Mouse (Mus musculus) right cerebral cortex, postnatal 4 days (tissue): ENCODE measurements around the gene Gm19345.

Experiments used
- DNase-seq: peaks from one replicate; pipeline ENCODE4 v3.0.0-alpha.2; 2022

Gm19345 gene

DNA sequence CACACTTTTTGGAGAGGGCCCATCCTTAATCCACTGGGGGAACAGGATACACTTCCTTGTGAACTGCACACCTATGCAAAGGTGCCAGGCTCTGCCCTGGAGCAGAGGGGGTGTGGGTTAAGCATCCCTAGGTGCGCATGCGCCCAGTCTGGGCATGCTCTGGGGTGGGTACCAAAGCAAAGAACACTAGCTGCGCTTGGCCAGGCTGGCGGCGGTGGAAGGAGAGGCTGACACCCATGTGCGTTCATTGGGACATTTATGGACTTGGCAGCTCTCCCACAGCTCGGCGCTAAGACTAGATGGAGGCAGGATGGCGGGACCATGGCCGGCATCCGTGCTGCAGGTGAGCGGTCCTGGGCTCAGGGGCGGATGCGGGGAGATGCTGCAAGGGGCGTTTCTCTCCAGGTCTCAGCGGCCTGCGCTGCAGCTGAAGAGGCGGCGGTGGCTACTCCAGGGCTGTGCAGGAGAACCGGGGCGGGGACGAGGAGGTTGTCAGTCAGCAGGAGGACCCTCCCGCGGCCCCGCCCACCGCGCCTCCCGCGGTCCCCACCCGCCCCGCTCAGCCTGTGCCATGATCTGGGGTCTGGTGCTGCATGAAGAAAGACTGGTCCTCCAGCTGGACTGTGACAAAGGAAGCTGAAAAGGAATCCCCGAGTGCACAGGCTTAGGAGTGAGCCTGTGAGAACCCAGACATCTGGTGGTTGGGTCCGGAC is at the start of gene Gm19345:
Gm19345 (plus strand) TSS at position 146 of the 713 bp plus-strand sequence.
- DNase-seq, result peak; percentile 67

DNA sequence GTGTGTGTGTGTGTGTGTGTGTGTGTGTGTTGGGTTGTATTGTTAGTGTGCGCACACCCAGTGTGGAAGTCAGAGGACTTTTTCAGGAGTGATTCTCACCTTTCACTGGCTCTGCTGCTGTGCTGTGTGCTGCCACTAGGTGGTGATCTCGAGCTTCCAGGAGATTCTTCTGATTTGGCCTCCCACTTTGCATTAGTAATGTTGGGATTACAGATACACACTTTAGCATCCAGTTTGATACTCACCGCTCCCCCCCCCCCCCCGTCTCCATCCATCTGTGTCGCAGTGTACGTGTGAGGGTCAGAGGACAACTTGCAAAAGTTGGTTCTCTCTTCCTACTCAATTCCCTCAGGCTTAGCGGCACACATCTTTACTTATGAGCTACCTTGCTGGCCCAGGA is 48.8 kb upstream of the Gm19345 start:
- peak; percentile 80 for DNase-seq

GRCm38 (mm10) chr7:19806356-19806969 is 45.3 kb upstream of the Gm19345 start:
- no peak for DNase-seq

GRCm38 (mm10) chr7:19809369-19809768 is 42.4 kb upstream of the Gm19345 start:
- DNase-seq, result no peak

GRCm38 (mm10) chr7:19811114-19811513 is 40.7 kb upstream of the Gm19345 start:
- DNase-seq, result no peak

- DNase-seq, result no peak
Observed at GRCm38 (mm10) chr7:19813161-19813560, 38.6 kb upstream of the Gm19345 start.

- no peak for DNase-seq
Observed at GRCm38 (mm10) chr7:19813579-19814122, 38.2 kb upstream of the Gm19345 start.

DNA sequence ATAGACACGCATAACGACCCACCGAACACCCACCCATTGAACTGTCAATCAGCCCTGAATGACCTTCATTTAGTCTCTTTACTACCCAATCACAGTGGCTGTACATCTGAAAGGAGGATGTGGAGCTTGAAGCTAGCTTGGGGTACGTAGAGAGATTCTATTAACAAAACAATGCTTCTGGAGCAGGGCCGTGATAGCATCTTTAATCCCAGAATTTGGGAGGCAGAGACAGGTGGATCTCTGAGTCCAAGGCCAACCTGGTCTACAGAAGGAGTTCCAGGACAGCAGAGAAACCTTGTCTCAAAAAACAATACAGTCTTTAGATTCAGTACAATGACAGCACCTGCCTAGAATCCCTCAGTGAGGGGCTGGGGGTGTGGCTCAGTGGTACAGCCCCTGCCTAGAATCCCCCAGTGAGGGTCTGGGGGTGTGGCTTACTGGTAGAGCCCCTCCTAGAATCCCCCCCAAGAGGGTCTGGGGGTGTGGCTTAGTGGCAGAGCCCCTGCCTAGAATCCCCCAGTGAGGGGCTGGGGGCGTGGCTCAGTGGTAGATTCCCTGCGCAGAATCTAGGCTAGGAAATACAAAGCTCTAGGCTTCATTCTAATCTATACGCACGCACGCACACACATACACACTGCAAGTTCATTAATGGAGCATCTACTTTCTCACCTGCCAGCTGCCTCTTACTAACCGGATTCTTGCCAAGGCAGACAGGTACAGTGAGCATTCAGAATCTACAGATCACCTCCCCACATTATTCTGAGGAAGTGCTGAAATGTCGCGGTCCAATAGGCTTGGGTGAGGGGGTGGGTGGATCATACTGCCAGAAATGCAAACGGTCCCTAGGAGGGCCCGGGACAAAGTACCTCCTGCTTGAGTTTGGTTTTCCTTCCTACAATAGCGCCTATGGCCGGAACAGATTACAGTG is 36.2 kb upstream of the Gm19345 start:
- no peak for DNase-seq

- peak; percentile 63 for DNase-seq
Observed at GRCm38 (mm10) chr7:19816224-19816771, 35.5 kb upstream of the Gm19345 start.

GRCm38 (mm10) chr7:19817382-19818105 is 34.3 kb upstream of the Gm19345 start:
- no peak for DNase-seq

DNA sequence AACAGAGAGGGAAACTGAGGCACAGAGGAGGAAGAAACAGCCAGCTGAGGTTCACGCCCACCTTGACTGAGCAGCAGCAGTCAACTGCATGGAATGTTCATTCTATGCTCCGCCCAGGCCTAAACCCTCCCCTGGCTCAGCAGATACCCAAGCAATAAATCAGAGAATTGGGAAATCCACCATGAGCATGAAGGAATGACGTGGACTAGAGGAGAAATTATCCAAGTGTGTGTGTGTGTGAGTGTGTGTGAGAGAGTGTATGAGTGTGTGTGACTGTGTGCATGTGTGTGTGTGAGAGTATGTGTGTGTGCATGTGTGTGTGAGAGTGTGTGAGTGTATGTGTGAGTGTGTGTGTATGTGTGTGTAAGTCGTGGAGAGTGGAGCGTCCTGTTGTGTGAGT is 33.4 kb upstream of the Gm19345 start:
- no peak for DNase-seq

- DNase-seq, result no peak
Observed at GRCm38 (mm10) chr7:19818875-19819274, 32.9 kb upstream of the Gm19345 start.

DNA sequence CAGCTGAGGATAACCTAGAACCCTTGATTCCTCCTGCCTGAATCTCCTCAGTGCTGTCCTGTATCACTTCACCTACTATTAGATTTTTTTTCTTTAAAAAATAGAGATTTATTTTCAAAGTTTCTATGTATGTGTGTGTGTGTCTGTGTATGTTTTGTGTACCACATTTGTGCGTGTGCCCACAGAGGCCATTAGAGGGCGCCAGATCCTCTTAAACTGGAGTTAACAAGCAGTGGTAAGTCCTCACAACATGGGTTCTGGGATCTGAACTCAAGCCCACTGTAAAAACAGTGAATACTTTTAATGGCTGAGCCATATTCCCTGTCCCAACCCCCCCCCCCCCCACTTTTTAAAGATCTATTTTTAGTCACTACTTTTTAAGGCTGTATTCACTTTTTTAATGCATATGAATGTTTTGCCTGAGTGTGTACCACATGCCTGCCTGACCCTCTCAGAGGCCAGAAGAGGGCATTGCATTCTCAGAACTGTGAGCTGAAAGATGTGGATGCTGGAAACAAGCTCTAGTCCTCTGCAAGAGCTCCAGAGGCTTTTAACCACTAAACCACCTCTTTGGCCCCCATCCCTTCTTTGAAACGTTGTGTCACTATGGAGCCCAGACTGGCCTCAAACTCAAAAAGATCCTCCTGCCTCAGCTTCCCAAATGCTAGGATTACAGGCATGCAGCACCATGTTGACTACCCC is 31.3 kb upstream of the Gm19345 start:
- DNase-seq, result no peak

DNA sequence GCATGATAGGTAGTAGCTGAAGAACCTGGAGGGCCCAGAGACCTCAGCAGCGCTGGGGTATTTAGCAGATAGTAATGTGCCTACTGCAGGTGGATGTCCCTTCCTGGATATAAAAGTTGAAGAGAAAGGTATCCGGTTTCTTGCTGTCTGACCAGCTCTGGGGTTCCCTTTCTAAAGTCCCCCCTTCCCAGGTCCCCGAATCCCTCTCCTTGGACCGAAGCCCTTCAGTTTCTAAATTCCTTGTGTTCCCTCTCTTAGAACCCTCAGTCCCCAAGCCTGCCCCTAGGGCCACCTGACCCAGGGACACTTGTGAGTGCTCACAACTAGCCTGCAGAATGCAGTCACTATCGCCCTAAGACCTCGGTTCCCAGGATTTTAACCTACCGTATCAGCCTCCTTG is 30.2 kb upstream of the Gm19345 start:
- no peak for DNase-seq

DNA sequence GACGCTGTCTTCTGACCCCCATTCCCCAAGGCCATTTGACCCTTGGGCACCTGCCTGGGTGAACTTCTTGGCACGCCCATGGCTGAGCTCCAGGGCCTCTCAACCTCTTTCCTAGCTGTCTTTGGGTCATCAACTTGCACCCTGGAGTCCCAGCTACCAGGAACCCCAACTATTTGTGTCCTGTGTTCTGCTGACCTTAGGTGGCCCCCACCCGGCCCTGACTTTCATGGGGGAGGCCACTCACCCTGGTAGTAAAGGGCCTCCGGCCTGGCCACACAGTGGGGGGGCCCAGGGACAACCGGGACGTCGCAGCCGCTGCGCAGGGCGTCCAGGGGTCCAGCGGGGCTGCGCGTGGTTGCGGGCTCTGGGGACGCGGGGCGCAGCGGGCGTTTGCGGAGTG is 29.6 kb upstream of the Gm19345 start:
- no peak for DNase-seq

DNA sequence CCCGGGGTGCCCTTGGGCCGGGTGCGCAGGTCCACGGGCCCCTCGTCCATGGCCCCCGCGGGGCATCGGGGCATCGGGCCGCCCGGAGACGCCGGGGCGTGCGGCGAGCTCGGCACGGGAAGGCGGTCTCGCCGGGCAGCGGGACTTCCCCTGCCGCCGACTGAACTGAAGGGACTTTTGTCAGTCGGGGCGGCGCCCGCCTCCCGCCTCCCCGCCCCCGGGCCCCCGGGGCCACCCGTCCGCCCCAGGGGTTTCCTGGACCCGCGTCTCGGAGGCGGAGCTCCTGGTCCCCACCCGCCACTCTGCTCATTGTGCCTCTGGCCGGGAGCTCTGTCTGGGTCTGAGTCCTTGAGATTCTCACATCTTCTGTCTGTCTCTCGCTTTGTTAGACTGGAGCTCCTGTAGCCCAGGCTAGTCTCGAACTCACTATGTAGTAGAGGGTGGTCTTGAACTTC is 29.2 kb upstream of the Gm19345 start, which contains the start of gene Bcl3:
Bcl3 (minus strand) TSS at position 167 of the 455 bp plus-strand sequence.
- no peak for DNase-seq

DNA sequence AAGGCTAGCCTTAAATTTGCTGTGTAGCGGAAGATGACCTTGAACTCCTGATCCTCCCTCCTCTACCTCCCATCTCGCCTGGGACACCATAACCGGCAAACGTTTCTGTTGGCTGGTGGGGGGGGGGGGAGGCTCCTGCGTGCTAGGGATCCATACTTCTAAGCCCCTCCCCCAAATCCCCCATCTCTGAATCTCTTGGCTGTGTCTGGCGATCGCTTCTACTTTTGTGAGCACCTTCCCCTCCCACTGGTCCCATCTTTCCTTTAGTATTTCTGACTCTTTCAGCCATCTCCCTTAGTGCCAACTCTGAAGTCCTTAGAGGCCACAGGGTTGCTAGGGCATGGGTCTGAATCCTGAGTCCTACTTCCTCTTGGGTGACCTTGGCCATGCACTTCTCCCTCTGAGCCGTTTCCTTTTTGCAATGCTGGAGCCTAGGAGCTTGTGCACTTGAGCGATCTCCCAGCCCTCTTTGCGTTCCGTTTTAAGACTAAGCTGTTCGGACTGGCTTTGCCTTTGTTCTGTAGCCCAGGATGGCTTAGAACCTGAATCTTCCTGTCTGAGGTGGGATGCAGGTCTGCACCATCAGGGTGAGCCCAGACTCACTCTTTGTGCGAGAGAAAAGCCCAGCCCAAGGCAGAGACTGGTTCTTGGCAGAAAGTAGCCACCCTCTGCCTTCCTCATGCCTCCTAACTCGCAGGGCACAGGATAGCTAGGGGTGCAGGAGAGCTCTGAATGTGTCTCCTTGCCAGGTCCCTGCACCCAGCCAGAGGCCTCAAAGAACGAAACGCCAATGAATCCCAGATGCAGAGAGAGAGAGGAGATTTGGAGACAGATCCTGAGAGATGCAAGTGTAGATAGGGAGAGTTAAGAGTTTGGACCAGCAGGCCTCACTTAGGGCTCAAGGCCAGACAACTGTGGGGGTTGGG is 28.3 kb upstream of the Gm19345 start:
- no peak for DNase-seq

GRCm38 (mm10) chr7:19824182-19824973 is 27.4 kb upstream of the Gm19345 start:
- DNase-seq, result peak; percentile 42

- DNase-seq, result no peak
Observed at GRCm38 (mm10) chr7:19826756-19827155, 25.0 kb upstream of the Gm19345 start.
